Mouse (Mus musculus): ENCODE measurements around the gene Lgals2.

The Lgals2 gene

DNA sequence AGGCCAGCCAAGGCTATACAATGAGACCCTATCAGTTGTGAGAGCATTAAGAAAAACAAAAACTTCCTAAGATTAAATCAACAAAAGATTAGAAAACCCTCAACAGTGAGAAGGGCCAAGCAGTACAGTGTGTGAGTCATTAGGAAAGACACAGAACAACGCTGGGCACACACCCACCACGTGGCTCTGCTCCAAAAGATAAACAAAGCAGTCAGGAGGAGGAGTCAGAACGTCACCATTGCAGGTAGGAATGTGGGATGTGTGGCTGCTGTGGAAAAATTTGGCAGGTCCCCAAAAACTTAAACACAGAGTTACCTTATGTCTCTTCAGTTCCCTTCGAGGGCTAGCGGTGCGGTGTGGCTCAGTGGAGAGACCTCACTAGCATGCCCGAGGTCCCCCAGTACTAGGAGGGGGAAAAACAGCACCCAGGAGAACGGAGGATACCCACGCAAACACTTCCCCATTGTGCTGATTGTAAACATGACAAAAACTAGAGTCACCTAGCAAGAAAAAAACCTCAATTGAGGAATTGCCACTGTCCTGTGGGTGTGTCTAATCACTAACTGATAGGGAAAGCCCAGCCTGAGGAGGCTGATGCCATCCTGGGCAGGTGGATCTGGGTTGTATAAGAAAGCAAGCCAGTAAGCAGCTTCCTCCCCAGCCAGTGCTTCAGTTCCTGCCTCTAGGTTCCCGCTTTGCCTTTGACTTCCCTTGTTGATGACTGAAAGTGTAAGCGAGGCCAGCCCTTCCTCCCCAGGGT lies 39.8 kb downstream of the Lgals2 start:
- no peak for DNase-seq (ENCODE audit: low read depth, low spot score)

DNA sequence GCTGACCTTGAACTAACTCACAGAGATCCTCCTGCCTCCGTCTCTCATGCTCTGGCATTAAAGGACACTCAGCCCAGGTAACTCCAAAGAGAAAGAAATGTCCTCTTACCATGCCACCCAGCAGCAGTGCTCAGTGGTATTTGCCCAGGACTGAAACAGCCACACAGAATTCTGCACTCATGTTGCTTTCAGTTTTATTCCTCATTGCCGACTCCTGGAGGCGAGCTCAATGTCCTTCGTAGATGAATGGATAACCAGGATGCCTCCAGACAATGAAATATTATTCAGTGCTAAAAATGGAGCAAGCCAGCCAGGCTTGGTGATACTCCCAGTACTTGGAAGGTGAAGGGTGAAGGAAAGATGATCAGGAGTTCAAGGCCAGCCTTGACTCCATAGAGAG lies 41.7 kb downstream of the Lgals2 start:
- no peak for DNase-seq (ENCODE audit: low read depth, low spot score)

GRCm38 (mm10) chr15:78810146-78810545 lies 45.2 kb downstream of the Lgals2 start:
- no peak for DNase-seq (ENCODE audit: low read depth, low spot score)

DNA sequence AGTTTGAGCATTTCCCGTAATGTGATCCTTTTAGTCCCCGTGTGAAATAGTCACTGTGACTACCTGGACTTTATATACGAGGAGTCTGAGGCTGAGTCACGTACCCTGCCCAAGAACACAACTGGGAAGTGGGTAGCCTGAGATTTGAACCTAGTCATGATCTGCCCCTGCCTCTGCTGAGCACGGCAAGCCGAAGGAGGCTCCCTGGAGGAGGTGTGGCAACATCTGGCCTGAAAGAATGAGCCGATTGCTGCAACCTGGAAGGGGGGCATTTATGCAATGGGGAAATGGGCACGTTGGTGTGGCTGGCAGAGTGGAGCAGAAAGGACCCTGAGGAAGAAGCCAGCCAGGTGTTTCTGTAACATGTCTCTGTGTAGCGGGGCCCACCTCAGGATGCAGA lies 45.6 kb downstream of the Lgals2 start:
- no peak for DNase-seq (ENCODE audit: low read depth, low spot score)

DNA sequence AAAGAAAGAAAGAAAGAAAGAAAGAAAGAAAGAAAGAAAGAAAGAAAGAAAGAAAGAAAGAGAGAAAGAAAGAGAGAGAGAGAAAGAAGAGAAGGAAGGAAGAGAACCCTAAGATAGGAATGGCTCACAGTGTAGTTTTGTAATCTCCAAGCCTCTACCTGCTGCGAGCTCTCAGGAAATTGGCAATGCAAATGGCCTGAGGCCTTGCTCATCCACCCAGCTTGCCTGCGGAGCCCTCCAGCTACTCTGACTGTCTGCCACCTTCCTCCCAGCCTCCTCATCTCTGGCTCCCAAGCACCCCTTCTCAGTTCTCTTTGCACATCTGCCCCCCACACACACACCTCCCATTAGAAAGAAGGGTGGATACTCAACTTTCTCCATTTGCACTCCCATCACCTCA lies 46.3 kb downstream of the Lgals2 start:
- DNase-seq (ENCODE audit: low read depth, low spot score), result no peak

GRCm38 (mm10) chr15:78807141-78807540 lies 48.2 kb downstream of the Lgals2 start:
- no peak for DNase-seq (ENCODE audit: low read depth, low spot score)

- peak; percentile 52 for DNase-seq (ENCODE audit: low read depth, low spot score)
Observed at GRCm38 (mm10) chr15:78806614-78807013, 48.7 kb downstream of the Lgals2 start.

GRCm38 (mm10) chr15:78805351-78805750 lies 50.0 kb downstream of the Lgals2 start:
- no peak for DNase-seq (ENCODE audit: low read depth, low spot score)

GRCm38 (mm10) chr15:78804326-78804725 lies 51.0 kb downstream of the Lgals2 start:
- DNase-seq (ENCODE audit: low read depth, low spot score), result no peak

DNA sequence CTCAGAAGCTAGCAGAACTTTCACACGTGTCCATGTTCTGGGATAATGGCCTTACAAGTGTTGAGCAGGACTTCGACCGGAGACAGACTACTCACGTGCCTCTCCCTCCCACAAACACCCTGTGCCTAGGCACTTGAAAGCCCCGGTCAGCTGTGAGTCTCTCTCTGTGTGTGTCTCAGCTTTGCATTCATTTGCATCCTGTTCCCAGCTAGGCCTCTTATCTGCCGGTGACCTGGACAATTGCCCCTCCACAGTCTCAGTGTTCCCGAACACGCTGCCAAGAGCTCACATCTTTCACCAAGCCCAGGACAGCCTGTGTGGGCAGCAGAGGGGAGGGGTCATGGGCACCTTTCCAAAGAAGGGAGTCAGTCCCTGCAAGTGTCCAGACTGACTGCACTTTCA lies 51.8 kb downstream of the Lgals2 start:
- DNase-seq (ENCODE audit: low read depth, low spot score), result no peak

GRCm38 (mm10) chr15:78802776-78803391 lies 52.4 kb downstream of the Lgals2 start, which contains the start of gene Card10:
Gene Card10 (minus strand): TSS chr15:78803042.
- DNase-seq (ENCODE audit: low read depth, low spot score), result no peak

GRCm38 (mm10) chr15:78801971-78802741 lies 53.2 kb downstream of the Lgals2 start:
- no peak for DNase-seq (ENCODE audit: low read depth, low spot score)

DNA sequence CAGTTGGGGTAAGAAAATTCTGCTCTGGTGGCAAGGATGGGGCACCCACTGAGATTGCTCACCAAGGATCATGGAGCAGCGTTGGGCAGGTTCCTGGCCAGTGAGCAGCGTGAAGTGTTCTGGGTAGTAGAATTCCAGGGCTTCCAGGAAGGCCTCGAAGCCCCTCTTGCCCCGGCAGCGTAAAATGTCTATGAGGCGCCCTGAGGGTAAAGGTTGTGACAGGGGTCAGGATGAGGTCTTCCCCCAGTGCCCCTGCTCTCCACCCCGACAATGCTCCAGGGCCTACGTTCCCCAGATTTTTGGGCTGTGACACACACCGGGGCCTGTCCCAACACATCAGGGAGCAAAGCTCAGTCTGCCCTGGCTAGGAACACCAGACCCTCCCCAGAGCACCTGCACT lies 53.8 kb downstream of the Lgals2 start:
- no peak for DNase-seq (ENCODE audit: low read depth, low spot score)

All from brain, adult 2 months (tissue).